Mouse (Mus musculus): ENCODE measurements around the gene Ltbp4. TPM values are rescaled to one million over a fixed set of nuclear protein-coding genes. Genes with fewer than 3 reads are reported as not detected.
A peak's percentile ranks its signal among the peaks of the same experiment; 100 is the strongest.

Gene Ltbp4
- polyA plus RNA-seq (2015; fragmentation: Nextera tagmentation; extraction: Ambion mirVana), result 10.5 and 13.4 TPM in 2 replicates

- Histone ChIP-seq H3K27ac (no peak within 1 kb of the TSS), H3K9ac (peak within 1 kb of the TSS; percentile 66), H3K4me3 (peak within 1 kb of the TSS; percentile 42), H3K27me3 (peaks cover 49% of the 10 kb centered on the region), H3K9me3 (replicated peaks) (no peaks in the 10 kb centered on the region), H3K4me1 (peaks cover 55% of the 10 kb centered on the region), H3K36me3 (ENCODE audit: poor library complexity, severe bottlenecking) (peaks cover 13% of the 10 kb centered on the region), H3K4me2 (peak within 1 kb of the TSS; percentile 69)
- WGBS, result under 1% methylated on average over 36 of the region's 36 CpGs
- ATAC-seq, result peak; percentile 26; the same call in 1 of the 2 replicates
These were observed at the start of gene Ltbp4 for GRCm38 (mm10) chr7:27337175-27337853. Gene Ltbp4, minus strand, starts transcription at chr7:27337692.

GRCm38 (mm10) chr7:27384731-27385130 lies 47.2 kb upstream of the Ltbp4 start:
- no peak overlapping the region for H3K4me3 ChIP-seq
- no peak overlapping the region for H3K27ac ChIP-seq
- peaks cover 7% of the 10 kb centered on the region; the same call in 1 of the 2 replicates for H3K4me1 ChIP-seq
- ATAC-seq, result peak; percentile 51; the same call in 1 of the 2 replicates
- WGBS, result 42% methylated on average over 4 of the region's 4 CpGs
- H3K9me3 ChIP-seq (replicated peaks), result no peaks in the 10 kb centered on the region
- no peak overlapping the region for H3K9ac ChIP-seq
- no peak overlapping the region for H3K4me2 ChIP-seq
- no peaks in the 10 kb centered on the region for H3K36me3 ChIP-seq (ENCODE audit: poor library complexity, severe bottlenecking)
- peaks cover 16% of the 10 kb centered on the region for H3K27me3 ChIP-seq

GRCm38 (mm10) chr7:27384134-27384533 lies 46.6 kb upstream of the Ltbp4 start:
- 66% methylated on average over 5 of the region's 5 CpGs for WGBS
- Histone ChIP-seq H3K4me2 (no peak overlapping the region), H3K27me3 (peaks cover 17% of the 10 kb centered on the region), H3K4me1 (peaks cover 7% of the 10 kb centered on the region; the same call in 1 of the 2 replicates), H3K9me3 (replicated peaks) (no peaks in the 10 kb centered on the region), H3K9ac (no peak overlapping the region), H3K4me3 (no peak overlapping the region), H3K27ac (no peak overlapping the region), H3K36me3 (ENCODE audit: poor library complexity, severe bottlenecking) (no peaks in the 10 kb centered on the region)
- ATAC-seq, result no peak

- H3K9ac ChIP-seq, result no peak overlapping the region
- H3K27me3 ChIP-seq, result peaks cover 25% of the 10 kb centered on the region
- WGBS, result 83% methylated on average over 1 of the region's 1 CpGs
- H3K4me3 ChIP-seq, result no peak overlapping the region
- H3K27ac ChIP-seq, result no peak overlapping the region
- no peaks in the 10 kb centered on the region for H3K36me3 ChIP-seq (ENCODE audit: poor library complexity, severe bottlenecking)
- no peak for ATAC-seq
- H3K9me3 ChIP-seq (replicated peaks), result no peaks in the 10 kb centered on the region
- no peak overlapping the region for H3K4me2 ChIP-seq
- peaks cover 7% of the 10 kb centered on the region; the same call in 1 of the 2 replicates for H3K4me1 ChIP-seq
These were observed 45.7 kb upstream of the Ltbp4 start for GRCm38 (mm10) chr7:27383233-27383632.

- Histone ChIP-seq H3K9ac (no peak overlapping the region), H3K27ac (no peak overlapping the region), H3K36me3 (ENCODE audit: poor library complexity, severe bottlenecking) (no peaks in the 10 kb centered on the region), H3K4me3 (no peak overlapping the region), H3K27me3 (peaks cover 37% of the 10 kb centered on the region), H3K9me3 (replicated peaks) (no peaks in the 10 kb centered on the region), H3K4me1 (peaks cover 7% of the 10 kb centered on the region; the same call in 1 of the 2 replicates), H3K4me2 (no peak overlapping the region)
- 63% methylated on average over 4 of the region's 4 CpGs for WGBS
- ATAC-seq, result no peak
These were observed 44.1 kb upstream of the Ltbp4 start for GRCm38 (mm10) chr7:27381560-27381959.

- no peak for ATAC-seq
- Histone ChIP-seq H3K9ac (no peak overlapping the region), H3K27me3 (peaks cover 42% of the 10 kb centered on the region), H3K4me1 (peaks cover 7% of the 10 kb centered on the region; the same call in 1 of the 2 replicates), H3K27ac (no peak overlapping the region), H3K4me2 (no peak overlapping the region), H3K9me3 (replicated peaks) (no peaks in the 10 kb centered on the region), H3K4me3 (no peak overlapping the region), H3K36me3 (ENCODE audit: poor library complexity, severe bottlenecking) (no peaks in the 10 kb centered on the region)
- 48% methylated on average over 1 of the region's 1 CpGs for WGBS
These were observed 43.5 kb upstream of the Ltbp4 start for GRCm38 (mm10) chr7:27381009-27381408.

- Histone ChIP-seq H3K4me2 (no peak overlapping the region), H3K27ac (no peak overlapping the region), H3K9ac (no peak overlapping the region), H3K9me3 (replicated peaks) (no peaks in the 10 kb centered on the region), H3K4me3 (no peak overlapping the region), H3K36me3 (ENCODE audit: poor library complexity, severe bottlenecking) (no peaks in the 10 kb centered on the region), H3K27me3 (peaks cover 49% of the 10 kb centered on the region), H3K4me1 (peaks cover 6% of the 10 kb centered on the region; the same call in 1 of the 2 replicates)
- no peak for ATAC-seq
- 86% methylated on average over 6 of the region's 6 CpGs for WGBS
These were observed 42.3 kb upstream of the Ltbp4 start for GRCm38 (mm10) chr7:27379836-27380235.

GRCm38 (mm10) chr7:27378431-27378830 lies 40.9 kb upstream of the Ltbp4 start:
- H3K4me3 ChIP-seq, result no peak overlapping the region
- H3K27me3 ChIP-seq, result peaks cover 59% of the 10 kb centered on the region
- no peak overlapping the region for H3K27ac ChIP-seq
- ATAC-seq, result no peak
- H3K4me2 ChIP-seq, result no peak overlapping the region
- H3K9ac ChIP-seq, result no peak overlapping the region
- no peaks in the 10 kb centered on the region; the same call in 1 of the 2 replicates for H3K4me1 ChIP-seq
- no peaks in the 10 kb centered on the region for H3K9me3 ChIP-seq (replicated peaks)
- H3K36me3 ChIP-seq (ENCODE audit: poor library complexity, severe bottlenecking), result no peaks in the 10 kb centered on the region
- 26% methylated on average over 4 of the region's 4 CpGs for WGBS

GRCm38 (mm10) chr7:27375274-27375673 lies 37.8 kb upstream of the Ltbp4 start:
- ATAC-seq, result no peak
- Histone ChIP-seq H3K27me3 (peaks cover 85% of the 10 kb centered on the region), H3K9ac (peak overlapping the region; percentile 30; the same call in 1 of the 2 replicates)

GRCm38 (mm10) chr7:27371715-27372462 lies 34.4 kb upstream of the Ltbp4 start:
- no peaks in the 10 kb centered on the region for H3K36me3 ChIP-seq (ENCODE audit: poor library complexity, severe bottlenecking)
- ATAC-seq, result no peak
- 5% methylated on average over 44 of the region's 44 CpGs for WGBS
- peaks cover 98% of the 10 kb centered on the region for H3K27me3 ChIP-seq
- peaks cover 11% of the 10 kb centered on the region for H3K4me1 ChIP-seq
- peak overlapping the region; percentile 20 for H3K4me2 ChIP-seq
- H3K27ac ChIP-seq, result no peak overlapping the region
- 0 out of 2 replicates have a peak, but pooled peaks cover 9% of the 10 kb centered on the region for H3K9me3 ChIP-seq (replicated peaks)
- H3K9ac ChIP-seq, result 0 out of 2 replicates have a peak overlapping the region, but pooled peaks have one; percentile 22
- H3K4me3 ChIP-seq, result 0 out of 2 replicates have a peak overlapping the region, but pooled peaks have one; percentile 11

More at GRCm38 (mm10) chr7:27375274-27375673, 37.8 kb upstream of the Ltbp4 start:
- peak overlapping the region; percentile 32 for H3K4me2 ChIP-seq
- H3K4me1 ChIP-seq, result peaks cover 4% of the 10 kb centered on the region; the same call in 1 of the 2 replicates
- 0 out of 2 replicates have a peak, but pooled peaks cover 2% of the 10 kb centered on the region for H3K9me3 ChIP-seq (replicated peaks)
- no peaks in the 10 kb centered on the region for H3K36me3 ChIP-seq (ENCODE audit: poor library complexity, severe bottlenecking)
- H3K27ac ChIP-seq, result no peak overlapping the region
- H3K4me3 ChIP-seq, result peak overlapping the region; percentile 10; the same call in 1 of the 2 replicates
- WGBS, result 1% methylated on average over 22 of the region's 22 CpGs

GRCm38 (mm10) chr7:27369111-27369510 lies 31.6 kb upstream of the Ltbp4 start:
- no peak for ATAC-seq
- 88% methylated on average over 19 of the region's 19 CpGs for WGBS
- no peak overlapping the region for H3K9ac ChIP-seq

GRCm38 (mm10) chr7:27367976-27368375 lies 30.5 kb upstream of the Ltbp4 start:
- Histone ChIP-seq H3K4me3 (no peak overlapping the region), H3K4me2 (no peak overlapping the region; the same call in 1 of the 2 replicates), H3K9ac (no peak overlapping the region), H3K27ac (no peak overlapping the region), H3K36me3 (ENCODE audit: poor library complexity, severe bottlenecking) (no peaks in the 10 kb centered on the region), H3K4me1 (peaks cover 21% of the 10 kb centered on the region), H3K27me3 (peaks cover 100% of the 10 kb centered on the region), H3K9me3 (replicated peaks) (0 out of 2 replicates have a peak, but pooled peaks cover 9% of the 10 kb centered on the region)
- ATAC-seq, result no peak
- WGBS, result 14% methylated on average over 11 of the region's 11 CpGs

More at GRCm38 (mm10) chr7:27369111-27369510, 31.6 kb upstream of the Ltbp4 start:
- H3K4me1 ChIP-seq, result peaks cover 18% of the 10 kb centered on the region
- no peaks in the 10 kb centered on the region for H3K36me3 ChIP-seq (ENCODE audit: poor library complexity, severe bottlenecking)
- H3K9me3 ChIP-seq (replicated peaks), result 0 out of 2 replicates have a peak, but pooled peaks cover 9% of the 10 kb centered on the region
- H3K27me3 ChIP-seq, result peaks cover 100% of the 10 kb centered on the region
- H3K4me3 ChIP-seq, result no peak overlapping the region
- H3K4me2 ChIP-seq, result no peak overlapping the region
- no peak overlapping the region for H3K27ac ChIP-seq

All from forebrain, embryonic 13.5 days (tissue).